Mouse (Mus musculus): ENCODE measurements around the gene Fam221a.

Fam221a gene

GRCm38 (mm10) chr6:49367159-49368054 is at the start of gene Fam221a:
TSS of gene Fam221a (plus strand) at chr6:49367739.
- peak; percentile 89 to 92 for DNase-seq

- peak; percentile 99 for DNase-seq
Observed at GRCm38 (mm10) chr6:49318966-49319594, 48.5 kb upstream of the Fam221a start, which contains the start of gene Ccdc126. TSS of gene Ccdc126 (plus strand) at chr6:49319274.

- DNase-seq, result peak; percentile 31 to 62
Observed at GRCm38 (mm10) chr6:49319595-49320315, 47.8 kb upstream of the Fam221a start.

- no peak for DNase-seq
Observed at GRCm38 (mm10) chr6:49321341-49321740, 46.2 kb upstream of the Fam221a start.

GRCm38 (mm10) chr6:49322056-49322455 is 45.5 kb upstream of the Fam221a start:
- no peak for DNase-seq

GRCm38 (mm10) chr6:49322986-49323385 is 44.6 kb upstream of the Fam221a start:
- no peak for DNase-seq

- DNase-seq, result no peak
Observed at GRCm38 (mm10) chr6:49324528-49324927, 43.0 kb upstream of the Fam221a start.

GRCm38 (mm10) chr6:49325294-49325693 is 42.2 kb upstream of the Fam221a start:
- DNase-seq, result no peak

- DNase-seq, result peak in 1 of 2 experiments; percentile 11
Observed at GRCm38 (mm10) chr6:49326846-49327245, 40.7 kb upstream of the Fam221a start.

GRCm38 (mm10) chr6:49331369-49332059 is 36.0 kb upstream of the Fam221a start:
- no peak for DNase-seq

GRCm38 (mm10) chr6:49332060-49332370 is 35.5 kb upstream of the Fam221a start:
- DNase-seq, result no peak

GRCm38 (mm10) chr6:49338566-49338965 is 29.0 kb upstream of the Fam221a start:
- no peak for DNase-seq

- no peak for DNase-seq
Observed at GRCm38 (mm10) chr6:49339145-49339544, 28.4 kb upstream of the Fam221a start.

- no peak for DNase-seq
Observed at GRCm38 (mm10) chr6:49343737-49344469, 23.6 kb upstream of the Fam221a start.

- DNase-seq, result peak; percentile 89 to 94
Observed at GRCm38 (mm10) chr6:49349826-49350225, 17.7 kb upstream of the Fam221a start.

- no peak for DNase-seq
Observed at GRCm38 (mm10) chr6:49354613-49355012, 12.9 kb upstream of the Fam221a start.

- DNase-seq, result peak in 1 of 2 experiments; percentile 9
Observed at GRCm38 (mm10) chr6:49355171-49355570, 12.4 kb upstream of the Fam221a start.

GRCm38 (mm10) chr6:49360420-49360819 is 7.1 kb upstream of the Fam221a start:
- no peak for DNase-seq

- no peak for DNase-seq
Observed at GRCm38 (mm10) chr6:49368212-49368611, 673 bp downstream of the Fam221a start.

- DNase-seq, result no peak
Observed at GRCm38 (mm10) chr6:49372705-49373104, 5.2 kb downstream of the Fam221a start.

- no peak for DNase-seq
Observed at GRCm38 (mm10) chr6:49373943-49374342, 6.4 kb downstream of the Fam221a start.

GRCm38 (mm10) chr6:49378328-49378727 is 10.8 kb downstream of the Fam221a start:
- DNase-seq, result no peak

All from kidney, postnatal 36 days (tissue).